Mouse (Mus musculus): ENCODE data around the gene Cyp4a31. TPM values are rescaled to one million over a fixed set of nuclear protein-coding genes. Genes with fewer than 3 reads are reported as not detected.

Cyp4a31 gene
- total and polyA plus RNA-seq, 3 experiments: not detected

DNA sequence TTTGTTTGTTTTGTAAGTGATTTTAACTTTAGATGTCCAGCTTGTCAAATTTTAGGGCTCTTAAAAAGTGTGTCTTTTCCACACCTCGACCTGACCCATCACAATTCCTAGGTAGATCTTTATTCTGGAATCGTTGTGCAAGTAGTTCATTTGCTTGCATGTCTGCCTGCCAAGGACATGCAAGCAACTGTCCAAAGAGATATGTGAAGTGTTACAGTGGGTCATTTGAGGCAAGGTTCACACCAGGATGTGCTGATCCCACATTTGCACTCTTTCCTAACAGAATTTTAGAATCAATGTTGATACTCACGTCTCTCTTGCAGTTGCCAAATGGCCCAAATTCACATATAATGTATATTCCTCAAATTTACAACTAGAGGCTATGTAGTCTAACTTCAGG is 11.8 kb downstream of the Cyp4a31 start:
- TF ChIP-seq HCFC1 (IDR thresholded peaks at IDR 0.05; ENCODE audit: low read depth, low read length) (no peak), CHD2 (IDR thresholded peaks at IDR 0.05; ENCODE audit: low read length) (no peak), ZC3H11A (IDR thresholded peaks at IDR 0.05; ENCODE audit: low read depth, low read length) (no peak), ZMIZ1 (IDR thresholded peaks at IDR 0.05; ENCODE audit: low read depth, low read length) (no peak), NRF1 (IDR thresholded peaks at IDR 0.05; ENCODE audit: low read depth, low read length) (no peak), MXI1 (IDR thresholded peaks at IDR 0.05; ENCODE audit: low read depth, low read length) (no peak), MAZ (IDR thresholded peaks at IDR 0.05; ENCODE audit: low read depth, low read length) (no peak), IRF4 (IDR thresholded peaks at IDR 0.05; ENCODE audit: low read depth, low read length) (no peak), JUND (conservative IDR thresholded peaks at IDR 0.05; ENCODE audit: low read depth, low read length) (no peak), NELFE (IDR thresholded peaks at IDR 0.05; ENCODE audit: low read depth, low read length) (no peak), MEF2A (IDR thresholded peaks at IDR 0.05; ENCODE audit: borderline replicate concordance, low read depth, low read length) (no peak), RCOR1 (conservative IDR thresholded peaks at IDR 0.05; ENCODE audit: low read depth, low read length) (no peak), GABPA (IDR thresholded peaks at IDR 0.05; ENCODE audit: insufficient replicate concordance, low read depth, low read length) (no peak), MYC (IDR thresholded peaks at IDR 0.05; ENCODE audit: low read depth, low read length) (no peak), ZNF384 (IDR thresholded peaks at IDR 0.05; ENCODE audit: low read depth, low read length) (no peak), MAFK (IDR thresholded peaks at IDR 0.05; ENCODE audit: insufficient replicate concordance, low read length) (no peak)
- no peaks in the 10 kb centered on the region for H3K79me2 ChIP-seq (replicated peaks; ENCODE audit: control insufficient read depth, extremely low read depth, insufficient read depth, poor library complexity, severe bottlenecking)
- peaks cover 24% of the 10 kb centered on the region for H3K27me3 ChIP-seq (replicated peaks)
- no peak overlapping the region for H3K4me2 ChIP-seq (ENCODE audit: insufficient read depth, low read depth, poor library complexity, severe bottlenecking)
- dilution Hi-C loops (cut with MboI; ENCODE audit: extremely low pct_ligation_motif_present, extremely low pct_unique_long_range_greater_than_20kb, low sequenced_read_pairs) (no loop called here), in situ Hi-C loops (cut with MboI; ENCODE audit: low pct_ligation_motif_present, low pct_unique_long_range_greater_than_20kb, low sequenced_read_pairs) (no loop called here)
- no peaks in the 10 kb centered on the region for H3K36me3 ChIP-seq (replicated peaks in 1 of 2; ENCODE audit: control insufficient read depth in 1 of 2, insufficient read depth in 1 of 2, low read length in 1 of 2)
- DNase-seq (ENCODE audit: extremely low read depth): no peak
- H3K4me1 ChIP-seq (ENCODE audit: control insufficient read depth in 1 of 2, insufficient read depth in 2 of 2): no peaks in the 10 kb centered on the region
- no peak overlapping the region for H3K4me3 ChIP-seq (replicated peaks in 1 of 3; ENCODE audit: low read depth in 2 of 3, low read length in 2 of 3, poor library complexity in 1 of 3)
- no peak overlapping the region for H3K27ac ChIP-seq (ENCODE audit: insufficient read depth, low read depth)
- no peak overlapping the region for H3K9ac ChIP-seq (ENCODE audit: insufficient read depth, low read depth)
- no peaks in the 10 kb centered on the region for H3K9me3 ChIP-seq (replicated peaks; ENCODE audit: low read length)

DNA sequence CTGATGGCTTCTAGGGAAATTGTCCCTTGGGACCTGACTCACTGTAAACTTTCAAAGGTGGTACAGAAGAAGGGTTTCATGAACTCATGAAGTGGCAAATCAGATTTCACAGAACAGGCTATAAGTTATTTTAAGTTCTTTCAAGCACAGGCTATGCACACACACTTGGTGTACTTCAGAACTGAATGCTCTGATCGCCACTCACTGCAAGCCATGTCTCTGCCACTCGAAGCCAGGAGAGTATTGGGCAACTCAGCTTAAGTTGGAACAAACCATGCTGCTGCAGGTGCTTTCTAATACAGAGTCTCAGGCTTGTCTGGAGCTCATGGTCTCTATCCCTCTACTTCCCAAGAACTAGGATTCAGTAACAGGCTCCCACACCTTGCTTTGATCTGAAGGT is 12.3 kb downstream of the Cyp4a31 start:
- H3K4me2 ChIP-seq (ENCODE audit: insufficient read depth, low read depth, poor library complexity, severe bottlenecking): no peak overlapping the region
- no peaks in the 10 kb centered on the region for H3K79me2 ChIP-seq (replicated peaks; ENCODE audit: control insufficient read depth, extremely low read depth, insufficient read depth, poor library complexity, severe bottlenecking)
- no peak for DNase-seq (ENCODE audit: extremely low read depth)
- no peak overlapping the region for H3K9ac ChIP-seq (ENCODE audit: insufficient read depth, low read depth)
- TF ChIP-seq BHLHE40 (IDR thresholded peaks at IDR 0.05; ENCODE audit: low read depth, low read length) (no peak), GABPA (IDR thresholded peaks at IDR 0.05; ENCODE audit: insufficient replicate concordance, low read depth, low read length) (no peak), USF1 (IDR thresholded peaks at IDR 0.05; ENCODE audit: low read depth, low read length) (no peak), JUN (IDR thresholded peaks at IDR 0.05; ENCODE audit: insufficient read depth, low read depth, low read length) (no peak), ELF1 (IDR thresholded peaks at IDR 0.05; ENCODE audit: low read depth, low read length) (no peak), PAX5 (IDR thresholded peaks at IDR 0.05; ENCODE audit: low read length) (no peak), POLR2AphosphoS2 (IDR thresholded peaks at IDR 0.05; ENCODE audit: low read depth, low read length) (no peak), RAD21 (IDR thresholded peaks at IDR 0.05; ENCODE audit: low read depth, low read length) (no peak), RCOR1 (conservative IDR thresholded peaks at IDR 0.05; ENCODE audit: low read depth, low read length) (no peak), MAX (IDR thresholded peaks at IDR 0.05; ENCODE audit: low read length) (no peak), ETS1 (conservative IDR thresholded peaks at IDR 0.05; ENCODE audit: low read depth, low read length) (no peak), MEF2A (IDR thresholded peaks at IDR 0.05; ENCODE audit: borderline replicate concordance, low read depth, low read length) (no peak), UBTF (IDR thresholded peaks at IDR 0.05; ENCODE audit: low read depth, low read length) (no peak)
- no peaks in the 10 kb centered on the region for H3K9me3 ChIP-seq (replicated peaks; ENCODE audit: low read length)
- in situ Hi-C loops (cut with MboI; ENCODE audit: low pct_ligation_motif_present, low pct_unique_long_range_greater_than_20kb, low sequenced_read_pairs) (no loop called here), dilution Hi-C loops (cut with MboI; ENCODE audit: extremely low pct_ligation_motif_present, extremely low pct_unique_long_range_greater_than_20kb, low sequenced_read_pairs) (no loop called here)
- H3K36me3 ChIP-seq (replicated peaks in 1 of 2; ENCODE audit: control insufficient read depth in 1 of 2, insufficient read depth in 1 of 2, low read length in 1 of 2): no peaks in the 10 kb centered on the region
- peaks cover 21% of the 10 kb centered on the region for H3K27me3 ChIP-seq (replicated peaks)
- H3K4me3 ChIP-seq (replicated peaks in 1 of 3; ENCODE audit: low read depth in 2 of 3, low read length in 2 of 3, poor library complexity in 1 of 3): no peak overlapping the region
- no peaks in the 10 kb centered on the region for H3K4me1 ChIP-seq (ENCODE audit: control insufficient read depth in 1 of 2, insufficient read depth in 2 of 2)
- H3K27ac ChIP-seq (ENCODE audit: insufficient read depth, low read depth): no peak overlapping the region
